Mouse (Mus musculus) layer of hippocampus, adult 8-10 months (tissue): ENCODE measurements around the gene Gdpd1. TPM values are rescaled to one million over a fixed set of nuclear protein-coding genes. Genes with fewer than 3 reads are reported as not detected.
A peak's percentile ranks its signal among the peaks of the same experiment; 100 is the strongest.
"Not testable (repeated sequence)": the region's sequence is repeated elsewhere in the genome, so short reads cannot be mapped to it uniquely, and the experiment has no call there.

Experiments
- DNase-seq, 2 experiments: peaks; one replicate each; pipeline ENCODE4 v3.0.0; 2022; ENCODE audit warnings: low spot score in 2 of 2
- total RNA-seq, 4 experiments: library from RNA; stranded (reverse); gene quantifications; 2 replicates each; pipeline ENCODE4 v1.2.4; 2022

Gene Gdpd1
- 10 to 100 TPM; 39.8 to 54.5 (median 45.0) TPM for total RNA-seq

DNA sequence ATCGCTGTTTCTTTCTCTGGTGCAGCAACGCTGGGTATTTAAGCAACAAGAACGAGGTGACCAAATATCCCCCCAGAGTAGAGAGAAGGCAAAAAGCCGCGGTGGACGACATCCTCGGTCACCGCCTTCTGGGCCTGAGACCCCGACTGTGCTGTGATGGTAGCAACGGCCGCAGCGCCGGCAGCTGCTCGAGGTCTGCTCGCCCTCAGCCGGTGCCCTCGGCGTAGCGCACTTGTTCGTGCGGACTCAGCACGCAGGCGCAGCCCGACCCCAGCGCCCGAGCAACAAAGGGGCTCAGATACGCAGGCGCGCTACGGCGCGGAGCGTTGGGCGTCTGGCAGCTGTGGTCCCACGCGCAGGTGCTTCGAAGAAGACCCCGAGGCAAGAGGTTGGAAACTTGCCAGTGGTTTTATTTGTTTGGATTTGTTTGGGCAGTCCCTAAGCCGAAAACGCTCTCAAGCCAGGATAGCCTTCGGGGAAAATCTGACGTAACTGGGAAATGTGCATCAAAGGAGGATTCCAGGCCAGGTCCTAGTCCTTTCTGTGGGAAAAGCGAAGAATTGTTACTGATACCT lies at the start of gene Gdpd1:
Gene Gdpd1, minus strand, starts transcription at position 197 of the 575 bp plus-strand sequence.
- peak; percentile 84 to 88 for DNase-seq

DNA sequence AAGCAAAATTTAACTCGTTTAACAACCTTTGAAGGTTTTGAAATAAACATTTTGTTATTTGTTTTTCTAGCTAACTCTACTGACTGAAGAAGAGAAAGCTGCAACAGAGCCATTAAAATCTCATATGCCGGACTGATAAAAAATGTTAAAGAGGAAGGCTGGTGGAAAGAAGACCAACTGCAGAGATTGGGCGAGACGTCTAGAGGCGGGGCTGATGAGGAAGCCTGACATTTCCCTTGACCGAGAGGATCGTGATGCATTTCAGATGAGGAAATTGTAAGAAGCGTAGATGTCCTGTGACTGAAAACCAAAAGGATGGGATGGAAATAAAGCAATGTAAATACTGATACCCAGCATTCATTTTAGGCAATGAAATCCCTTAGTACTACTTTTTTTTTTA lies 48.0 kb upstream of the Gdpd1 start:
- DNase-seq: no peak

DNA sequence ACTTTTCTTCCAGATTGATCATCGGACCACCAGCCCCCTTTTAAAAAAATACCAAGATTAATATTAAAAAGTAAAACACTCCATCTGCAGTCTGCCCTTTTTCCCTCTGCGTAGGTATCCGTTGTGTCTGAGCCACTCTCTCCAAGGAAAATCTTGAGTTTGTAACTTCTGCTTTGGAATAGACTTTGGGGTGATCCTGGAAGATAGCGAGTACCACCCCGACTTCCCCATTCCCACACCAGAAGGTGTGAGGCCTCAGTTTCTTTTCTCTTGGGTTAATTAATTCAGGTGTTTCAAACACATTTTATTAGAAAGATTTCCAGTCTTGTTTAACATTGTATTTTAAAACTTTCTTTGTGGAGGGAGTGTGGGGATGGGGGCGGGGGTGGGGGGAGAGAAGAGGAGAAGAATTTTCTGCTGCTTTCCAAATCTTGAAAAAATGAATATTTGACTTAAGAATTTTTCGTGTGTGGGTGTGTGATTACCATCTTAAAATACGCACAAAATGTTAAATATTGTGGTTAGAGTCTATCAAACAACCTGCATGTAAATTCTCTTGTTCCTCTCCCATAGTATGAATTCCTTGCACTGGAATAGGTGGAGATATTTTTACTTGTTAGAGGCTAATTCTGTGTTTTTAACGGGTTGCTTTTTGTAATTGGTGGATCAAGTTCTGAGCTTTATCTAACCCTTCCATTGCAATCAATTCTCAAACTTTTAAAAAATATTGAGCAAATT lies 36.5 kb upstream of the Gdpd1 start:
- DNase-seq: no peak

DNA sequence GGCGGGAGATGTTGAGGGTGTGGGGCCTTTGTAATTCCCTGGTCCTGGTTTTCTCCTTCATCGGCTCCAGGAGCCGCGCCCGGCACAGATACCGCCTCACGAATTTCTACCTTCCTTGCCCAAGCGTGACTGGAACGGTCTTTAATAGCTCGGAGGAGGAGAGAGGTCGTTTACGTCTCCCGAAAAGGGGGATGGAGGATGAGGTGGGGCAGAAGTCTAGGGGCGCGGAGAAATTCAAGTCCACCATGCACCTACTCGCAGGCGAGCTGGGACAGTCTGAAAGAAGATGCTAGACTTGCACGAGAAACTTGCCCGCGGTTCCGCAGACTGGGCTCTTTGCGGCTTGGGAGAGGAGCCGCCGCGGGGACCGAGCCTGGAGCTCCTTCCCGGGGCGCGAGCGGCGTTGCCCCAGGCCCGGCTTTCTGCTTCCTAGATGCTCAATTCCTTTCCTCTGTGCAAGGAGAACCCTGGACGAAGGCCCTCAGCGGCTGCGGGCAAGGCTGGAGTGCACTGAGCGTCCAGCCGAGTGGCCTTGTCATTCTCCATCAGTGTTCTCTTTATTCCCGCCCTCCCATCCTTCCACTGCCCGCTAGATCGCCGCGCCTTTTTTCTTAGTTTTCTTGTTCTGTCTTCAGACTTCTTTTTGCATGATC lies 35.8 kb upstream of the Gdpd1 start:
- no peak for DNase-seq

DNA sequence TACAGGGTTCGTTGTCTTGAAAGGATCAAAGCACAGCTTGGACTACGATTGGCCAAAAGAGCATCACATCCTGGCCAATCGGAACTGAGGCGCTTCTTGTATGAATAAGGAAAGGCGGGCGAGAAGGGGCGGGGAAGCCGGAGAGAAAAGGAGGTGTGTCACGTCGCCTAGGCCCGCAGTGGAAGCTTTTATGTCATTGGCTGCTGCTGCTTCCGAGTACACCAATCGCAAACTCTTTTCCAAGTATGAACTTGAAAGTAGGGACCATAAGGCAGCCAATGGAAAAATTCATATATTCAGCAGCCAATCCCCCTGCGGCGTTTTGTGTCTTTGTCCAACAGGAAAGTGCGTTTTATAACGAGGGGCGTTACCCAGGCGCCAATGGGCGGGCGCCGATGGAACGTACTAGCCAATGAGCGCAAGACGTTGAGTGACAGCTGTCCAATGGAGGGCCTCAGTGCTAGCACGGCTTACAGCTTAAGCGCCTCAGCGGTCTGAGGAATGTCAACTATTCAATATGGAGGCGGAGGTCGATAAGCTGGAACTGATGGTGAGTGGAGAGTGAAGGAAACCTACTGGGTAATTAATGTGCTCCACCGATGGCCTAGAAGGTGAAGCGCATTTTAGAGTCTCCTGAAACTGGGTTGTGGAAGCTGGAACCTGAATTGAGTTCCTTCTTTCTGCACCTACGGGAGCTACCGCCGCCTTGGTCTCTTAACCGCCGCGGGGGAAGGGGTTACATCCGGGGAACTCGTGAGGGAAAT lies 35.1 kb upstream of the Gdpd1 start, which contains the start of gene Ska2:
Gene Ska2, plus strand, starts transcription at position 480 of the 764 bp plus-strand sequence.
- peak; percentile 98 to 99 for DNase-seq

DNA sequence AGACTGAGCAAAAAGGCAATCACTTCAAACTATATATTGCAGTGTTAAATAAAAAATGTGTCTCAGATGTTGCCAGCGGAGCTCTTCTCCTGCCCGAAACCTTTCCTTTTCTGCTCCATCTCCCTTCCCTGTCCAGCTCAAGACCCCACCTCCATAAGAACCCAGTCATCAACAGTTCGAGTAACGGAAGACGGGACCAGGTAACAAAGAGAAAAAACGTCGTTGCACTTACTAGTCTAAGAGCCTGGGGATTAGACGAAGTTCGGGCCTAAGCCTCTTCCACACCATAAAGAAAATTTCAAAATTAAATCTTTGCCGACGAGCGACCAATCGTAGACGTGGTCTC lies 34.5 kb upstream of the Gdpd1 start, which contains the start of gene Prr11:
Gene Prr11, minus strand, starts transcription at position 300 of the 346 bp plus-strand sequence.
- DNase-seq: no peak

DNA sequence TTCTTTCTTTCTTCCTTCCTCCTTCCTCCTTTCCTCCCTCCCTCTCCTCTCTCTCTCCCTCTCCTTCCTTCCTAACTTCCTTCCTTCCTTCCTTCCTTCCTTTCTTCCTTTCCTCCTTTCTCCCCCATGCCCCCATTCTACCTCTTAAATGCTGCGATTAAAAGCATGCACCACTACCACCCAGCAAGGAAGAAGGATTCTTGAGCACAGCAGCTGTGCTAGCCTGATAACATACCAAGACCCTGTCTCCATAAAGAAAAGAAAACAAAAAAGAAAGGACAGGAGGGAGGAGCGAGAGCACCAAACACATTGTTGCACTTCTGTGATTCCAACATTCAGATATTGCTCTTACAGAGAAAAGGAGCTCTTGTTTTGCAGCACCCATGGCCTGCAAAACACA lies 13.3 kb upstream of the Gdpd1 start:
- no peak for DNase-seq

DNA sequence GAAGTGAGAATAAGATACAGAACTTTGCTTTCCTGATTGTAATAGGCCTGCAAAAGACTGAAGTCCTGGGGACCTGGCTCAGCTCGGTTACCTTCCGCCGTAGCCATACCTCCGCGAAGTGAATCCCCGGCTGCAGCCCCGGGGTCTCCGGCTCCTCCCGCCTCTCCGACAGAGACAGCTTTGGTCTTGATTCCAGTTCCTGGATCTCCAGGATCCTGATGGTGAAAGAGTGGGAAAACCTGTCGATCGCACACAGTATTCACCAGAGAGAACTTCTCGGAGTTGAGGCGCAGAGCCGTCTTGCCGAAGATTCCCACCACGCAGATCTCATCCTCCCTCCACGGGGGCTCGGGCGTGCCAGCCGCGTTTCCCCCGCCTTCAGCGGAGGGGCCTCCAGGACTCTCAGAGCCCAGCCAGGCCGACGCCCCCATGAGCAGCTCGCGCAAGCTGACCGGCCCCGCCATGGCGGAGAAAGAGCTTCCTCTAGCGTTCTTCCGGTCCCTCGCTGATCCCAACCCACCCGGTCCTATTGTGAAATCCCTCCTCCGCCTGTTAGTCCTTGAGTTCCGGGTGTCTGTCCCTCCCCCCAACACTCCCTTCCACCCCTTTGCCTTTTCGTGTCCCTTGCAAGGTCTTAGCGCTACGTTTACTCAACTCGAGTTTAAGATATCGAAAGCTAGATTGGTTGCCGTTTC lies 12.6 kb upstream of the Gdpd1 start, which contains the start of gene Smg8:
Gene Smg8, minus strand, starts transcription at position 485 of the 695 bp plus-strand sequence.
- peak; percentile 57 to 81 for DNase-seq

DNA sequence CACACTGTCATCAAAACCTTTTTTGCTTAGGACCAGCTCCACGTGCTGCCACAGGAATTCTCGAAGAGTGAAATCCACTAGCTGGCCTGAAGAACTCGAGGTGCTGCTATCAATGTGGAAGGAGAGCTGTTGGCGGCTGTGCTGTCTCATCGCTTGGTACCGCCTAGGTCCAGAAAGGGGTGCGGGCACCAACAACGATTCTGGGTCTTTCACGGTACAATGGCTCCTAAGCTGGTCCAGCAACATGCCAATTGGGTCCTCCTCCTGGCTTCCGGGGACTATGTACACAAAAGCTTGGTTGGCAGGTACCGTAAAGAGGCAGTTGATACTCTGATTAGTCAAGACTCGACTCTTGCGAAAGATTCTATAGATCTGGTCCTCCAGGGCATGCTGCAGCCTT lies 11.6 kb upstream of the Gdpd1 start:
- no peak for DNase-seq

DNA sequence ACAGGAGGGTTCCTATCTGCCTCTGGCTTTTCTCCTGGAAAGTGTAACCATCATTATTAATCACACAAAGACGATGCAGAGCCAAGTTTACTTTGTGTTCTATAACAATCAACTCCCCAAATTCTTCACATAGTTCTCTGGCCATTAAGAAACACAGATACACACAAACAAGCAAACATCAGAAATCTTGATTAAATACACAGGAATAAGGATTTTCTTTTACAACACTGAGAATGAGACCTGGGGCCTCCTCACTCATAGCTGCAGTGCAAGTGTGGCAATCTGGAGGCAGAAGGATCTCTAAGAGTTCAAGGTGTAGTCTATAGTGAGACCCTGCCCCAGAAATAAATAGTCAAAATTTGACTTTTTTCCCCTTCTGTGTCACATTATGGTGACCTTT lies 9.8 kb upstream of the Gdpd1 start:
- DNase-seq: no peak

DNA sequence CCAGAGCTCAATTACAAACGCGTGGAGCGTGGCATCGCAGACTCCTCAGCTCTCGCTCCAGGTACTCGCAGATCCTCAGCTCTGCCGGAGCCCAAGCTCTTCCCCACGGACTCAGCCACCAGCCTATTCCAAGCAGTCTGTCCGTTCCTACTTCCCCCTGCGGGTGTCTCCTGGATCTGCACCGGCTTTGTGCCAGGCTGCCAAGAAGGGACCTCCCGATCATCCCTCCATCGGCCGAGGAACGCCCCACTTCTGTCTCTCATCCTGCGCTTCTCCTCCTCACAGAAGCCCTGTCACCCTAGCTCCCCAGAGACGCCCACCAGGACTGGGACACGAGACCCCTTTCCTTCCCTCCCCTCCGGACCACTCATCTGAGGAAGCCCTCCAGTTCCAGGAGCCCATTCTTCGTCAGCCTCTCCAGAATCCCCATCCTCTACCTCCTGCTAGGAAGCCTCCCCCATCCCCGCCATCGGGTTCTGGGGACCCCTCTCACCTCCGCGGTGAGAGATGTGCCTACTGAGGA lies 458 bp downstream of the Gdpd1 start:
- DNase-seq: peak; percentile 69 to 72

DNA sequence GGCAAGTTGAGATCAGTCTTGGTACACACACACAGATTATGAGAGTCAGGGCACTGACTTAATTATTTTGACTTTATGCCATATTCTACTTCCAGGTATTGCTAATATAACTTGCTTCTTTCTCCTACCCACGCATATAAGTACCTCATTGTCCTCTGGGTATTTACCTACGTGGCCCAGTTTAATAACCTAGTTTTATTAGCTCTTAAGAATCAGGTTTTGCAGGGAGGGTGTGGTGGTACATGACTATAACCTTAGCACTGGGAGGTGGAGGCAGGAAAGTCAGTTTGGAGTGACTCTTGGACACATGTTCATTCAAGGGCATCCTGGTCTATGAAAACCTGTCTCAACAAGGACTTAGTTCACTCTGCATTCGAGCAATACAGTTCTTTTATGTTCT lies 11.8 kb downstream of the Gdpd1 start:
- no peak for DNase-seq

DNA sequence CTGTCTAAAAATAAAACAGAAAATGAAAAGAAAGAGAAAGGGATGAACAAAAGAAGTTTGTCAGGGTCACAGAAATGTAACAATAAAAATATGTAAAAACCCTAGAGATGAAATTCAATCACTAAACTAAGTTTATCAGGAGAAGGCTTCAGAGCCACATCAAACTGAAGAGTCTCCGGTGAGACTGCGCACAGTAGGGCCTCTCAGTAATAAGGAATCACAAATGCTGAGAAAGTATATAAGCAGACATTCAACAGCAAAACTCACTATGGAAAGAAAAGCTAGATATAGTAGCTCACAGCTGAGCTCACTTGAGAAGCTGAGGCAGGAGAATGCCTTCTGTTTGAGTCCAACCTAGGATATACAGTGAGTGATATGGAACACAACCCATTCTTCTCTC lies 13.5 kb downstream of the Gdpd1 start:
- DNase-seq: no peak

DNA sequence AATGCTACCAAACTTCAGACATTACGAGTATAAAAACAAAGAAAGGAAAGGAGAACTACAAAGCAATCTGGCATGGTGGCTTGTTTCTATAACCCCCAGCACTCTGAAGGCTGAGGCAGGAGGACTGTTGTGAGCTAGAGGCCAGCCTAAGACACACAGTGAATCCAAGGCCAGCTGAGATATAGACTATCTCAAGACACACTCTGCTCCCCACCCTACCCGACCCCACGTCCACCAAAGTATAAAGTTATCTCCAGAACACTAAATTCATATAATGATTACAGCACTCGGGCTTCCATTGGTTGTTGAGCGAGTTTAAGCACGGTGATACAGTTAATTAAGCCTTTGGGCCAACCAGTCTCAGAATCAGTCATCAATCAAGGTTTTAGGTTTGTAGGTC lies 17.6 kb downstream of the Gdpd1 start:
- DNase-seq: no peak

DNA sequence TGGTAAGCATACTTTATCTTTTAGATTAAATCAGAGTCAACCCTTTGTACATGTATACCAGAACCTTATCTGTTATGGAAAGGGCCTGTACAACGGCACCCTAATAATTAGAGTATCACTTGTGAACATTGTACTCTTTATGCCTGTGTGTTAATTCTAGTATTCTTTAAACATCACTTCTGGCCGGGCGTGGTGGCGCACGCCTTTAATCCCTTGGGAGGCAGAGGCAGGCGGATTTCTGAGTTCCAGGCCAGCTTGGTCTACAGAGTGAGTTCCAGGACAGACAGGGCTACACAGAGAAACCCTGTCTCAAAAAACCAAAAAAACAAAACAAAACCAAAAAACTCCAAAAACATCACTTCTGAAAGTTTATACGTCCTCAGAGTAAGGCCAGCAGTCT lies 25.0 kb downstream of the Gdpd1 start:
- not testable (repeated sequence) for DNase-seq

DNA sequence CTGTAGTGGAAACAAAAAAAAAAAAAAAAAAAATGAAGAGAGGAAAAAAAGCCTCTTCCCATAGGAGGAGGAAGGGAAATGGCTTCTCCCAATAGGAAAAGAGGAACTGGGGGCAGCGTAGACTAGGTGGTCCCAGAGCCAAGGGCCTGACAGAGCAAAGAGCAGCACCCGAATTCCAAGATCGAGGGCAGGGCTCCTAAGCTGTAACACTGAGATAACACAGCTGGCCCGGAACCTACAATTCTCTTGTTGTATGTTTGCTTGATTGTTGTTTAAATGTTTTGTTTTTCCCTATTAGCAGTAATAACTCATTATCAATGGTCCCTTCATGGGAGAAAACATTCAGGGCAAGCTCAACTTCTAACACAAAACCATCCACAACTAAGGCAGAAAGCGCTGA lies 26.9 kb downstream of the Gdpd1 start:
- no peak for DNase-seq

DNA sequence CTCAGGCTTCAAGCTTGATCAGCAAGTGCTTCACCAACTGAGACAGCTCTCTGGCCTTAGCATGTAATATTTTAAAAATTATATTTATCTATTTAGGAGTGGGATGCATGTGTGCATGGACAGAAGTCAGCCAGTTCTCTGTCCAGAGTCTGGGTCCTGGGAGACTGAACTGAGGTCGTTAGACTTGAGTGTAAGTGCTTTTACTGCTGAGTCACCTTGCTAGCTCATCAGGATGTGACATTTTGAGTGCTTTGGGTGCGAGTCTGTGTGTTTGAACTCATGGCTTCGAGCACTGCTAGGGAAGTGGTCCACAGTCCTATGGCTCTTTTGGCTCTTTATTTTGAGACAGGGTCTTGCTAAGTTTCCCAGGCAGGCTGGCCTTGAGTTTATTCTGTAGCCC lies 30.8 kb downstream of the Gdpd1 start:
- DNase-seq: no peak

DNA sequence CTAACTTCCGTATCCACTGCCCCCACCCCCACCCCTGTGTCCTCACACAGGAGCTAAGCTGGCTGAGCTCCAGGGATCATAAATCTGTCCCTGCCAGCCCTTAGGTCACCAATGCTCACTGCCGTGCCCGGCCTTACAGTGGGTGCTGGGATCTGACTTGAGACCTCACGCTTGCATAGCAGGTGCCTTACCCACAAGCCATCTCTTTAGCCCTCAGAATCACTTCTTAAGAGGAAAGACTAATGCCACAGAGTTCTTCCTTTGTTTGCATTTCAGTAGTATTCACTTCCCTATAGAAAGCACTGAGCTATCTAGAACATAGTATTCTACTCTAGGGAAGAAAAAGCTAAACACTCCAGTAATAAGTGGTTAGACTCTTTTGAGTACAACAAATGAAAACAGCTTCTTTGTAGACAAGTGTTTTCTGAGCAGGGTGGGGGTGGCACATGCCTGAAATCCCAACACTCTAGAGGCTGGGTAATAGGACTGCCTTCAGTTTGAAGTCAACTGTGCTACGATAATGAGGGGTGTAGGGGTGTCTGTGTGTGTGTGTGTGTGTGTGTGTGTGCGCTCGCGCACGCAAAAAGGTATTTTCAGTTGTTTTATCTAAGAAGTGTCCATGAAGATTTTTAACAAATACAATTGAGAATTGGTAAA lies 34.4 kb downstream of the Gdpd1 start:
- DNase-seq: no peak

DNA sequence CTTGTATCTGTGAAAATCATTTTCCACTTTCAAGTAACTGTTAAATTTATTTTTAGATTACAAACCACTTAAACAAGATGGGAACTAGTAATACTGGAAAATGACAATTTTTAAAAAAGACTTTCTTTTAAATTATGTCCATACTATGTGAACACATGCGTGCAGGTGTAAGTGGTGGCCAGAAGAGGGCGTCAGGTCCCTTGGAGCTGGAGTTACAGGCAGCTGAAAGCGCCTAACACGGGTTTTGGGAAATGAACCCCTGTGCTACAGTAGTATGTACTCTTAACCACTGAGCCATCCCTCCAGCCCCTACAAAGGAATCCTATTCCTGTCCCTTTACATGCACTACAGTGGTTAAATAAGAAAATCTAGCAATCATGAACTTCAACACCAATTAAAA lies 37.7 kb downstream of the Gdpd1 start:
- no peak for DNase-seq

DNA sequence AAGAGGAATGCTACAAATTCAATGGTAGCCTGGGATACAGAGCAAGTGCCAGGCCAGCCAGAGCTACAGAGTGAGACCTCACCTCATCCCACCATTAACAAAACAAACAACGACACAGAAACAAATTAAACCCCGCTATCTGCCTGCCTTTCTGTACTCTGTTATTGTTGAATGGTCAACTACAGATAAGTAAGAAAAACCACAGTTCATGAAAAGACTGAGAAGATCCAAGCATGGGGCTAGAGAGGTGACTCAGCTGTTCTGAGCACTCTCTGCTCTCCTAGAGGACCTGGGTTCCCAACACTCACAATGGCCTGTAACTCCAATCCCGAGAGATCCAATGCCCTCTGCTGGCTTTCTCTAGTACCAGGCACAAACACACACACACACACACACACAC lies 45.6 kb downstream of the Gdpd1 start:
- no peak for DNase-seq
